Mouse (Mus musculus): Measurements from ENCODE around the gene Crybg3.

The Crybg3 gene

GRCm38 (mm10) chr16:59579237-59579636 lies 21.5 kb downstream of the Crybg3 start:
- no peak for DNase-seq (ENCODE audit: low spot score)

DNA sequence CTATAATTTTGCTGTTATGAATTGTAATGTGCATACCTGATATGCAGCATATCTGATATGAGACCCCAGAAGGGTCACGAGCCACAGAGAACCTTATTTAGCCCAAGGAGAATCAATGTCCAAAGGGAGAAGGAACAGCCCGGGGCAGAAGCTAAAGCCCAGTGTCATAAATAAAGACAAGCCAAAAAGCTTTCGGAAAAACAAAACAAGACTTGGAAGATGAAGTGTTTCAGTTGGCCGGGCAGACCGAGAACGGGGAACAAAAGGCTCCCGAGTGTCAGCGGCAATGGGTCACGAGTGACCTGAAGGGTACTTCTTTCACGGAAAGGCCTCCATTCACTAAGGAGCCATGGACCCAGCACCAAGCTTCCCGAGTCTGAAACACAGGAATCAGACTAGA lies 26.8 kb downstream of the Crybg3 start:
- no peak for DNase-seq (ENCODE audit: low spot score)

DNA sequence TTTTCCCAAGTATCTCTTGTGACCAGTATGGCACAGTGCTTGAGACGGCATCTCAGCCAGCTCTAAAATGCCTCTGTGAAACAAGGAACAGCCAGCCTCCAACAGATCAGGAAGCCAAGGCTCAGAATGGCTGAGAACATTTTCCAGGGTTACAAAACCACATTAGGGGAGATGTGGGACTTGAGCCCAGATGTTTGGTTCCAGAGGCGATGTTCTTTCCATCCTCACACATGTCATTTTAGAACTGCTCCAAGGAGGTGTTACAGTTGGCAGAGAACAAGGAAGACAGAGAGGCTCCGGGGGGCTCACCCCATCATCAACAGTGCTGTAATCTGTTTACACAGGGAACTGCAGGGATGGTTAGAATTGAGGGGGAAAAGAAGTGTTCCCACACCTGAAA lies 28.1 kb downstream of the Crybg3 start:
- no peak for DNase-seq (ENCODE audit: low spot score)

DNA sequence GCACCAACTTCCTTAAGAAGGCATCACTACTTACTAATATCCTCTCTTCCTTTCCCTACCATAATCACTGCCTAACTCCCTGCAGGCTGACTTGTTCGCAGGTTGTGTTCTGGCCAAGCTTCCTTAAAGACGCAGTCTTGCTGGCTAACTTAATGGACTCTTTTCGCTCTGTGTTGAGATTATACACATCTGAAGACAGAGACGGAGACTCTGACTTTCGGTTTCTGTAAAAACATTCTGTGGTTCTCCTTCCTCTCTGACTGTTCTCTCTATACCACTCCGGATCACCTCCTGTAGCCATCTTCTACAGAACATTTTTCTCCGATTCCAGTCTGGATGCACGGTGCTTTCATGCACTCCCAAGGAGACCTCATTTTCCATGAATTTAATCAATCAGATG lies 30.0 kb downstream of the Crybg3 start:
- no peak for DNase-seq (ENCODE audit: low spot score)

GRCm38 (mm10) chr16:59569837-59570236 lies 30.9 kb downstream of the Crybg3 start:
- DNase-seq (ENCODE audit: low spot score): no peak

DNA sequence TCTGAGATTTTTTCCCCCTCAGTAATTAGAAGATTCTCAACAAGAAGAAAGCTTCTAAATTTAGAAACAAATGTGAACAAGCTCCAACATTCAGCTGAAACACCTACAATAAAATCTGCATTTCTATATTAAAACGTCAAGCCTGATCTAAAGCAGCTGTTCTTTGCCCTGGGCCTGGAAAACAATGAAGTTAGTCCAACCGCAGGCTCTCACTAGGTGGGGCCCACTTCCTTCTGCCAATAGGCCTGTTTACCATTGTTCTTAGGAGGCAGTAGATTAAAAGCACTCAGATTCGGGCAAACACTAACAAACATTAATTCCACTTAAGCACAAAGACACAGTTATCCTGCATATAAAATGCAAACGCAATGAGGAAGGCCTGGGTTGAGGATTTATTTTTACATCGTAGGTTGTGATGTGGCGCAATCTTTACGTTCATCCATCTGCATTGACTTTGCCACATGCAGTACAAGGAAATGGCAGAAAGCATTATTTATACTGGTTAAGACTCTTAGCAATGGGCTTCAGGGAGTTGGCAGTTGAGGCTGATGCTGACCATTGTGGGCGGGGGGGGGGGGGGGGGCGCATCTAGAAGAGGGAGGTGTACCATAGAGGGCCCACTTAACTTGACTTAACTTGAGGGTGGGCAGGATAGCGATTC lies 32.9 kb downstream of the Crybg3 start:
- DNase-seq (ENCODE audit: low spot score): no peak

GRCm38 (mm10) chr16:59566437-59566836 lies 34.3 kb downstream of the Crybg3 start:
- DNase-seq (ENCODE audit: low spot score): no peak

DNA sequence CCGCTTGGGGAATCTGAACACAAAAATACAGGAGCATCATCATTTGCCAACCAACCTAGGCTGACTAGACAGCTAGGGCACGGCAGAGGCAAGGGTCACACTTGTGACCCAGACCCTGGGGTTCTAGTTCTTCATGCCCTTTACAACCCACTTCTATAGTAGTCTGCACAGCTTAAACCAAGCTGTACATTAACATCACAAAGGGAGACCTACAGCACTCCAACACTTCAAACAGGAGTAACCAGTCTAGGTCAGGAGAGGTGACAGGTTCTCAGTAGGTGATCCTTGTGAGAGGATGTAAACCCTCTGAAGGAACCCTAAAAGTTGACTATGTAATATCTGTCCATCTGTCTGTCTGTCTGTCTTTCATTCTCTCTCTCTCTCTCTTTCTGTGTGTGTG lies 35.1 kb downstream of the Crybg3 start:
- no peak for DNase-seq (ENCODE audit: low spot score)

DNA sequence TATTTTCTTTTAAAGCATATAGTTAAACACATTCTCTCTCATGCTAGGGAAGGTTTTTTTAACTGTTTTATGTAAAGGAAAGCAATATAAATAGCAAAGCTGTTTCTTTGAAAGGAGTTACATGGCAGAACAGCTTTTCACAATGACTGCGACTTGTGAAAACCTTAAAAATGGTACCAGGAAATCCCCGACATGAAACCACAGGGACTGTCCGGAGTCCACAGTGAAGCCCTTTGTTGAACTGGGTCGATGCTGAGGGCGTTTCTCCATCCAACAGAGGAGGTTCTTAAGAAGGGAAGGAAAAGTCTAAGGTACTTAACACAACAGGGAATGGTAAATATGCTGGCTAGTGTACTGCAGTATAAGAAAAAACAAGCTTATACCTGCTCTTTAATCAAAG lies 36.8 kb downstream of the Crybg3 start:
- DNase-seq (ENCODE audit: low spot score): no peak

GRCm38 (mm10) chr16:59559300-59560200 lies 41.2 kb downstream of the Crybg3 start:
- no peak for DNase-seq (ENCODE audit: low spot score)

DNA sequence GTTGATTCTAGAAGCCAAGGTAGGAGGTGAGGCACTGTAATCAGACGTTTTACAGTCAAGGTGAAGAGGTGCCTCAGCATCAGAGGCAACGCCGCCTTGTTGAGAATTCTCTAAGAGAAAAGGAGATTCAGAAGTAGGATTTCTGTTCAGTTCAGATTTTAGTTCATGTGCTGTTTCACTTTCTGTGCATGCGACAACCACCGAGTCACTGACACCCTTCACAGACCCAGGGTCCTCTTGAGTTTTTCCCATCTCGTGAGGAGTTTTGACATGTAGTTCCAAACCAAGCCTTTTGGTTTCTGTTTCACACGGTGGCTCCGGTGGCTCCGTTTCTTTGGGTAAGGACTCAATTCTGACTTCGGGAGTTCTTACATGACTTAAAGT lies 41.9 kb downstream of the Crybg3 start:
- no peak for DNase-seq (ENCODE audit: low spot score)

- no peak for DNase-seq (ENCODE audit: low spot score)
Measured at GRCm38 (mm10) chr16:59553490-59554161, 47.2 kb downstream of the Crybg3 start.

DNA sequence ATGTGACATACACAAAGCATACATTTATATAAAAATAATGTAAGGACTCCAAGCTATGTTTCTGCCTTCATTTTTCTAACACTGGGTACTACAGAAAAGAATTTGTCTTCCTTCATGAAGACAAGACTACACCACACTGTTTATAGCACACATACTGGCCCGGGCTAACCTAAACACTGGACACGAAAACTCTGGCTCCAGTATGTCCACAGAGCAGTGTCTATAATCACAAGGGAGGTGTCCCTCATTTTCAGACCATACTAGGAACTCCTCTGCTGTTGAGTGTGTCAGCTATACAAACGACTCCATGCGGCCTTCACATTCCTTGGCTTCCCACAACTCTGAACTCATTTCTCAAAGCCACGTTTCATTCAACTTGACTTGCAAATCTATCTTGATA lies 49.3 kb downstream of the Crybg3 start:
- no peak for DNase-seq (ENCODE audit: low spot score)

DNA sequence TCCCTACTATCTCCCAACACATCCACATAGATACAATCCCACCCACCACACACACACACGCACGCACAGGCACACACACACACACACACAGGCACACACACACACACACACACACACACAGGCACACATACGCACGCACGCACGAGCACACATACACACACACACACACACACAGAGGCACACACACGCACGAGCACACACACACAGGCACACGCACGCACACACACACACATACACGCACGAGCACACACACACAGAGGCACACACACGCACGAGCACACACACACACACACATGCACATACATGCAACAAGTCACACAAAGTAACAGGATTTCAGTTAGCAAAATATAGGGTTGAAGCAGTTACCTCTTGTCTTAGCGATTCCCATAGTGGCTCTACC lies 51.1 kb downstream of the Crybg3 start:
- no peak for DNase-seq (ENCODE audit: low spot score)

GRCm38 (mm10) chr16:59548582-59548947 lies 52.2 kb downstream of the Crybg3 start:
- DNase-seq (ENCODE audit: low spot score): no peak

- no peak for DNase-seq (ENCODE audit: low spot score)
Measured at GRCm38 (mm10) chr16:59547887-59548581, 52.7 kb downstream of the Crybg3 start.

DNA sequence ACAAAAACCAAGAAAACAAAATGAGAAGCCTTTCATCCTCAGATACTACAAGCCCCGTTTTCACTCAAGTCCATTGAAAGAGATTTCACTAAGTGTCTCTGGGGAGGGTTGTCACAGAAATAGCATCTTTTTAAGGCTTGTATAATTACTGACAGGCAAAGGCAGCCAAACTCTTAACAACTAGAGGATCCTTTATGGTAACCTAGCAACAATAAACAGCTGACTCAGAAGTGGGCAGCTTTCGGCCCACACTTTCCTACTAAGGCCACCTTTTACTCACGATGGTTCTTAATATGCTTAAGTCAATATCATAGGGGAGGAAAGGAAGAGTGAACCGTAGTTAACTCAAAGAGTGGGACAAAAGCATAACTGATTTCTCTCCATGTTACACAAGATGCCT lies 53.3 kb downstream of the Crybg3 start:
- DNase-seq (ENCODE audit: low spot score): no peak

DNA sequence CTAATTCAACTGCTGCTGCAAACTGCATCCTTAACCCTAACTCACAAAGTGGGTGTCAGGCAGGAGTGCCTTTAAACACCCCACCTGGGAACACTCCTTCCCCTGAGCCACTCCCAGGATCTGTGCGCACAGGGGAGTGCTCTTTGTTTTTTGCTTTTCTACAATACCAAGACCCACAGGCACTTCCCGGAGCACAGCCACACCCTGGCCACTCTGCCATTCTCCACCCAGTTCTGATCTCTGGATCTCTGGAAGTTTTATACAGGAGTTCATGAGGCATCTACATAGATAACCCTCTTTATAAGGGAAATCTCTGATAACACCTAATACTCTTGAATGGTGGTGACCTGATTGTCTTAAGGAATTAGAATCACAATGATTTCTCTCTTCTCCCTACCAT lies 55.4 kb downstream of the Crybg3 start:
- DNase-seq (ENCODE audit: low spot score): no peak

- DNase-seq (ENCODE audit: low spot score): no peak
Measured at GRCm38 (mm10) chr16:59541382-59541781, 59.4 kb downstream of the Crybg3 start.

GRCm38 (mm10) chr16:59540944-59541343 lies 59.8 kb downstream of the Crybg3 start:
- no peak for DNase-seq (ENCODE audit: low spot score)

DNA sequence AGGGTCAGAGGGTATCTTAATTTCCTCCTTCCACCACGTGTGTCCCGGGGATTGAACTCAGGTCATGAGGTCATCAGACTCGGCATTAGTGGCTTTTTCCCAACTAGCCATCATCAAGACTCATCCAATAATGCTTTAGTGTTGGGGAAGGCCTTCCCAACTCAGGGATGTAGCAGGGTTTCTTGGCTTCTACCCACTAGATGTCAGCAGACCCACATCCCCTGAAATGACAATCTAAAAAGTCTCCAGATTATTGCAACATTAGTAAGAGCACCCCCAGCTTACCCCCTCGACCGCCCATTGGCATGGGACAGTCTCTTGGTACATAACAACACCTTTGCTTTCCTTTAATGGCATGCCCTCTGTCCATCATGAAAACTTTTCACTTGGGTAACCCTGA lies 65.1 kb downstream of the Crybg3 start:
- no peak for DNase-seq (ENCODE audit: low spot score)

DNA sequence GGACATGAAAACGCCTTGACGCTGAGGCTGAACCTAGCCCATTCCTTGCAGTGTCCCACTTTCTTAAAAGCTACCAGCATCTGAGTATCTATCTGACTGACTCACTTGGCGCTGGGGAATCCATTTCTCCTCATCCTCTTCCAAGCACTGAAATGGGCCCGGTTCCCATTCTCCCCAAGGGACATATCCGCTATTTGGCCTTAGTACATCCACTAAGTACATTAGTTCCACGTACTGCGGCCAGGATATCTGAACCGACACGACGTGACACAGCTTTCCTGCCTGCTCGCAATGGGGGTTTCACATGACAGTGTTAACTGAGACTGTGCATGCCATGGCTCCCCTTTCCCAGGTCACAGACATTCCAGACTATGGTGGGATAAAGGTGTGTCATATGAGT lies 66.4 kb downstream of the Crybg3 start:
- DNase-seq (ENCODE audit: low spot score): no peak

DNA sequence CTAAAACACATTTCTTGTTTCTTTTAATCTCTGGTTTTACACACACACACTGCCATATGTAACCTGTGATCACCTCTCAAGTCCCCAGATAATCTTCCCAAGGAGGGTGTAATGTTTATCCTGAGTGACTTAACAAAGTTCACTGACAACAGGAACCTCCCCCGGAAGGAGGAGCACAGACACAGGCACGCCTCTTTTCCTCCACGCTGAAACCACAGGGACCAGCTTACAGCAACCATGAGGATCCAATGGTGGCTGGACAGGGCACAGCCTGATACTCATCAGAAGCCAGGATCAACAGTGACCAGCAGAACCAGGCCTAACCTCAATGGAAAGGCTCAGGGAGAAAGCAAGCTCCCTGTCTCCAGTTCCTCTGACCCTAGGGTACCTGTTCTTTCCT lies 68.2 kb downstream of the Crybg3 start:
- no peak for DNase-seq (ENCODE audit: low spot score)
